Mouse (Mus musculus) hindbrain, embryonic 11.5 days (tissue): ENCODE results near the gene Wdr89. TPM values are rescaled to one million over a fixed set of nuclear protein-coding genes. Genes with fewer than 3 reads are reported as not detected.

ENCODE experiments used
- ATAC-seq: fragments of 200-750 bp; cut with Nextera tagmentation; 2 replicates; pipeline ENCODE4 v1.8.0; 2017; ENCODE audit warnings: mild to moderate bottlenecking, moderate TSS enrichment, moderate library complexity; ENCODE audit not compliant: low FRiP score
- DNase-seq: peaks from one replicate; pipeline ENCODE4 v3.0.0-alpha.2; 2015; ENCODE audit warnings: low spot score
- H3K27ac ChIP-seq: fragments of 300-500 bp; sonication (generic); 2 replicates; pipeline ENCODE4 v1.5.1; 2014; ENCODE audit warnings: mild to moderate bottlenecking, low read depth, low read length
- H3K27me3 ChIP-seq: fragments of 300-500 bp; sonication (generic); 2 replicates; pipeline ENCODE4 v1.6.1; 2014; ENCODE audit warnings: mild to moderate bottlenecking, low read length, moderate library complexity, mixed read lengths; ENCODE audit not compliant: control insufficient read depth, insufficient read depth
- H3K36me3 ChIP-seq: fragments of 300-500 bp; sonication (generic); 2 replicates; pipeline ENCODE4 v1.6.1; 2014; ENCODE audit warnings: mild to moderate bottlenecking, low read length, moderate library complexity, mixed read lengths; ENCODE audit not compliant: control insufficient read depth, insufficient read depth
- H3K4me1 ChIP-seq: fragments of 300-500 bp; sonication (generic); replicated peaks from 2 replicates; pipeline ENCODE4 v1.6.1; 2014; ENCODE audit warnings: low read length, mixed read lengths; ENCODE audit not compliant: control insufficient read depth, insufficient read depth
- H3K4me2 ChIP-seq: fragments of 300-500 bp; sonication (generic); replicated peaks from 2 replicates; pipeline ENCODE4 v1.6.1; 2014; ENCODE audit warnings: mild to moderate bottlenecking, low read depth, low read length
- H3K4me3 ChIP-seq: fragments of 300-500 bp; sonication (generic); 2 replicates; pipeline ENCODE4 v1.5.1; 2014; ENCODE audit warnings: low read depth, low read length
- H3K9ac ChIP-seq: fragments of 300-500 bp; sonication (generic); 2 replicates; pipeline ENCODE4 v1.6.1; 2014; ENCODE audit warnings: low read depth, low read length
- H3K9me3 ChIP-seq: fragments of 300-500 bp; sonication (generic); 2 replicates; pipeline ENCODE4 v1.6.1; 2016; ENCODE audit warnings: low read length; ENCODE audit not compliant: control insufficient read depth
- WGBS: fragments of 180-500 bp; shearing (Covaris S2); extraction: QIAGEN DNeasy Blood & Tissue Kit; methylation state at CpG from one replicate; pipeline ENCODE4 v1.1.7; 2014; 5-methylcytosine and 5-hydroxymethylcytosine counted together
- polyA plus RNA-seq: library from polyadenylated mRNA; unstranded; fragments of >200 nt; fragmentation: Nextera tagmentation; extraction: Ambion mirVana; gene quantifications from 2 replicates; pipeline ENCODE4 v1.2.1, GENCODE M21; 2014

Gene Wdr89
- polyA plus RNA-seq, 1 experiment from 2014 or later = 10.5 TPM

GRCm38 (mm10) chr12:75641726-75642125 is 27.6 kb downstream of the Wdr89 start:
- 100% methylated on average over 1 of the region's 1 CpGs for WGBS

DNA sequence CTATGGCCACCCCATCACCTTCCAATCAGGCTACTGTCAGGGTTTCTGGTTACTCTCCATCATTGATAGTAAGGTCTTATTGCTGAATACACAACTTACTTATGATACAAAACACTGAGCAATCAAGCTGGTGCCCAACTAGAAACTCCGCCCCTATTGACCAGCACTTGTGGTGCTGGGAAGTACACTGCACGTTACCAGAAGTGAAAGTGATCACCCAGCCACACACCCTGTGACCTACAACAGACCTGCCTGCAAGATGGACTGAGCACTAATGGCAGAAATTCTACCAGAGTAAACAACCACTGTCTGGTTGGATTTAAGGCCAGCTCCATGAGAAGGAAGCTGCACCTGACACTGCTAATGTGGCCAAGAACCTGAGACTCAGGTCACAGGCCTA is 31.0 kb downstream of the Wdr89 start:
- WGBS = 94% methylated on average over 2 of the region's 2 CpGs

More at GRCm38 (mm10) chr12:75641726-75642125, 27.6 kb downstream of the Wdr89 start:
- DNase-seq = no peak
- no peaks in the 10 kb centered on the region for H3K4me1 ChIP-seq
- H3K4me2 ChIP-seq = no peak overlapping the region
- no peak overlapping the region for H3K27ac ChIP-seq
- no peaks in the 10 kb centered on the region for H3K27me3 ChIP-seq
- ATAC-seq = no peak
- no peaks in the 10 kb centered on the region for H3K9me3 ChIP-seq
- no peak overlapping the region for H3K4me3 ChIP-seq
- no peak overlapping the region for H3K9ac ChIP-seq
- H3K36me3 ChIP-seq = no peaks in the 10 kb centered on the region

GRCm38 (mm10) chr12:75637103-75637502 is 32.2 kb downstream of the Wdr89 start:
- DNase-seq (no peak), ATAC-seq (no peak)
- H3K4me2 ChIP-seq = no peak overlapping the region
- no peak overlapping the region for H3K4me3 ChIP-seq
- H3K27me3 ChIP-seq = no peaks in the 10 kb centered on the region
- H3K9ac ChIP-seq = no peak overlapping the region
- no peak overlapping the region for H3K27ac ChIP-seq
- no peaks in the 10 kb centered on the region for H3K36me3 ChIP-seq
- 92% methylated on average over 3 of the region's 3 CpGs for WGBS
- no peaks in the 10 kb centered on the region for H3K9me3 ChIP-seq
- no peaks in the 10 kb centered on the region for H3K4me1 ChIP-seq

More for the DNA sequence above, 31.0 kb downstream of the Wdr89 start:
- Histone ChIP-seq H3K4me3 (no peak overlapping the region), H3K36me3 (no peaks in the 10 kb centered on the region), H3K27me3 (no peaks in the 10 kb centered on the region), H3K9me3 (no peaks in the 10 kb centered on the region), H3K4me1 (no peaks in the 10 kb centered on the region), H3K9ac (no peak overlapping the region), H3K27ac (no peak overlapping the region), H3K4me2 (no peak overlapping the region)
- DNase-seq (no peak), ATAC-seq (no peak)

DNA sequence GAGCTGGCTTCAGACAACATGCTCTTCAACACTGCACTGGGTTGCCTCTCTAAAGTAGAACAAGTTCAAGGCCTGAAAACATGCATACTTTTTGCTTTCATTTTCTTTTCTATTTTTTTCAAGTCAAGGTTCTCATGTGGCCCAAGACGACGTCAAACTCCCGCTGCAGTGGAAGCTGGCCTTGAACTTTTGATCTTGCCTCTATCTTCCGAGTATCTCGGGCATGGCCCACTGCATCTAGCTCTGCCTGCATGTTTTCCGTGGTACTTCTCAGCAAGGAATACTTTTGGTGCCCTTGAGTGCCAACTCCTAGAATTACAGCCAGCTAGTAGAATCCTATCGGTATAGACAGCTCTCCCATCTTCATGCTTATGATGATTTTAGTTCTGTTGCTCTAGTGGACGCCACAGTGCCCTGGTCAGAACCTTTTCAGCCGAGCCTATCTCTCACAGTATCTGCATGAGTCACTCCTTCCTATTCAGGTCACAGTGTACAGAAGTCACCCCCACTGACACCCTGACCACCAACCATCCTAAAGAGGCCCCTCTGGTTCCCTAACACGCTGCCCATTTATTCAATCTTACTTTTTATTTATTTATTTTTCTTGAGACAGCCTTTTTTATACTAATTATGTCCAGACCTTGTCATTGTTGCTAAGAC is 33.4 kb downstream of the Wdr89 start:
- H3K9me3 ChIP-seq = no peaks in the 10 kb centered on the region
- H3K4me2 ChIP-seq = no peak overlapping the region
- H3K9ac ChIP-seq = no peak overlapping the region
- H3K4me3 ChIP-seq = no peak overlapping the region
- ATAC-seq = no peak
- 94% methylated on average over 10 of the region's 10 CpGs for WGBS
- H3K4me1 ChIP-seq = no peaks in the 10 kb centered on the region
- H3K27me3 ChIP-seq = no peaks in the 10 kb centered on the region
- H3K27ac ChIP-seq = no peak overlapping the region
- no peaks in the 10 kb centered on the region for H3K36me3 ChIP-seq
- DNase-seq = no peak

DNA sequence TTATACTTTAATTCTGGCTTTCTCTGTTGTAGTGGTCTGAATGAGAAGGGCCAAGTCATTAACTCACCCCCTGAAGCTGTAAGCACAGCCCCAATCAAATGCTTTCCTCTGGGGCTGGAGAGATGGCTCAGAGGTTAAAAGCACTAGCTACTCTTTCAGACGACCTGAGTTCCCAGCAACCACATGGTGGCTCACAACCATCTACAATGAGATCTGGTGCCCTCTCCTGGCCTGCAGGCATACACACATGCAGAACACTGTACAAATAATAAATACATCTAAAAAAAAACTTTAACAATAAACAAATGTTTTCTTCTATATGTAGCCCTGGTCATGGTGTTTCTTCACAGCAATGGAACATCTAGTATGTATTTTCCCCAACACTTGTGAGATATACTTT is 39.7 kb downstream of the Wdr89 start:
- 56% methylated on average over 1 of the region's 1 CpGs for WGBS
- Histone ChIP-seq H3K9me3 (no peaks in the 10 kb centered on the region), H3K27me3 (no peaks in the 10 kb centered on the region), H3K36me3 (no peaks in the 10 kb centered on the region), H3K4me1 (no peaks in the 10 kb centered on the region), H3K4me2 (no peak overlapping the region), H3K27ac (no peak overlapping the region), H3K4me3 (no peak overlapping the region), H3K9ac (no peak overlapping the region)
- ATAC-seq (no peak), DNase-seq (no peak)

DNA sequence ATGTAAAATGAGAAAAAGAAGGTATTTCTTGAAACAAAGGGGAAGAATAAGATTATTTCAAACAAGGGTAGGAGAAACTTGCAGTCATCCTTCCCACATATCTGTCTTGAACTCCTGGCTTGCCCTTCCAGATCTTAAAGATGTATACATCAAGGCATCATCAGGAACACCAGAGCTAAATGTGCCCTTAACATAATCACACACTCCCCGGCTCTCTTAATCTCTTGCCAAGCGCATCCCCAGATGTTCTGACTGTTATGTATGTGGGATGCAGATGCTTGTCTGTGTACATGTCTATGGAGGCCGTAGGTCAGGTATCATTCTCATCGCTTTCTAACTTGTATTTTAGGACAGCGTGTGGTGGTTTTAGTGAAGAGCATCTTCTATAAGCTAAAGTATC is 46.0 kb downstream of the Wdr89 start:
- no peak for DNase-seq
- WGBS = 94% methylated on average over 5 of the region's 5 CpGs
- H3K4me3 ChIP-seq = no peak overlapping the region
- H3K27me3 ChIP-seq = no peaks in the 10 kb centered on the region
- no peaks in the 10 kb centered on the region for H3K9me3 ChIP-seq
- no peak for ATAC-seq
- no peaks in the 10 kb centered on the region for H3K36me3 ChIP-seq
- H3K4me1 ChIP-seq = no peaks in the 10 kb centered on the region
- no peak overlapping the region for H3K27ac ChIP-seq
- H3K9ac ChIP-seq = no peak overlapping the region
- no peak overlapping the region for H3K4me2 ChIP-seq

GRCm38 (mm10) chr12:75622835-75623234 is 46.5 kb downstream of the Wdr89 start:
- Histone ChIP-seq H3K4me1 (no peaks in the 10 kb centered on the region), H3K27me3 (no peaks in the 10 kb centered on the region), H3K4me3 (no peak overlapping the region), H3K9me3 (no peaks in the 10 kb centered on the region), H3K27ac (no peak overlapping the region), H3K4me2 (no peak overlapping the region), H3K9ac (no peak overlapping the region), H3K36me3 (no peaks in the 10 kb centered on the region)
- 86% methylated on average over 3 of the region's 3 CpGs for WGBS
- no peak for ATAC-seq
- DNase-seq = no peak

DNA sequence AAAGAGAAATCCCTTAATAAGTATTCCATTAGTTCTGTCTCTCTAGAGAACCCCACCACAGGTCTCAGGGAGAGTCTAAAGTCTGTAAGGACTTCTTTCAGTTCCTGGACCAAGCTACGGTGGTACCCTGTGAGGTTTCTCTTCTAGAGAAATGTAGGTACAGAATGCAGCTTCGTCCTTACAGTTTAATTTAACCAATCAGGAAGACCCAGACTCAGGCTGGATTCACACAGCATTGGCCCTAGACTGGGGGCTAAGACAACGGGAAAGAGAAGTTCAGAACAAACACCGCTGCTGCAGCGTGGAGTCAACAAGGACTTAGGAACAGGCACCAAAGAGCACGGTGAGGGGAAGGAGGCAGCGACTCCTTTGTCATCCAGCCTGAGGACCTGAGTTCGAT is 52.5 kb downstream of the Wdr89 start:
- Histone ChIP-seq H3K27ac (no peak overlapping the region), H3K4me2 (no peak overlapping the region), H3K27me3 (no peaks in the 10 kb centered on the region), H3K4me3 (no peak overlapping the region), H3K4me1 (no peaks in the 10 kb centered on the region), H3K36me3 (no peaks in the 10 kb centered on the region), H3K9ac (no peak overlapping the region), H3K9me3 (no peaks in the 10 kb centered on the region)
- DNase-seq = no peak
- 62% methylated on average over 8 of the region's 8 CpGs for WGBS
- ATAC-seq = no peak

DNA sequence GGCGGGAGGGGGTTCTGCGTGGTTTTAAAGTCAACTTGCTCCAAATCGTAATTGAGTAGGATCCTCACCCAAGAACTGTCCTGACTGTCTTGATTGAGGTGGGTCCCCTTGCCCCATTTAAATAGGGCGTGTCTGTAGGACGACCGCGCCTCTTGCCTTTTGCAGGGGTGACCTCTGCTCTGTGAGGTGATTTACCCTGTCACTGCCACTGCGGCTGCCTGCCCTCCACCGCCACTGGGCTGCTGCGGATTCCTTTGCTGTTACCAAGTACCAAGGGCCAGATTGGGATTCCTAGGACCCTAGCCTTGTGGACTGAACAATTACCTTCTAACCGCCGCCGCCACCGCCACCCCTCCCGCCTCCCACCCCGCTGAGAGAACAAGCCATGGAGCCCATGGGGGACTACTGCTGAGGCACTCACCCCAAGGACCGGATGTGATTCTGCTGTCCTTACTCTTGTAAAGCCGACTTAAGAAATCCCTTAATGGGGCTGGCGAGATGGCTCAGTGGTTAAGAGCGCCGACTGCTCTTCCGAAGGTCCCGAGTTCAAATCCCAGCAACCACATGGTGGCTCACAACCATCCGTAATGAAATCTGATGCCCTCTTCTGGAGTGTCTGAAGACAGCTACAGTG is 53.1 kb downstream of the Wdr89 start:
- no peaks in the 10 kb centered on the region for H3K27me3 ChIP-seq
- no peaks in the 10 kb centered on the region for H3K4me1 ChIP-seq
- peak overlapping the region; percentile 6; the same call in 1 of the 2 replicates for H3K4me3 ChIP-seq
- H3K4me2 ChIP-seq = peak overlapping the region; percentile 25; the same call in 1 of the 2 replicates
- ATAC-seq (no peak), DNase-seq (peak; percentile 35)
- WGBS = 6% methylated on average over 23 of the region's 24 CpGs
- no peak overlapping the region for H3K27ac ChIP-seq
- no peak overlapping the region for H3K9ac ChIP-seq
- H3K36me3 ChIP-seq = no peaks in the 10 kb centered on the region
- H3K9me3 ChIP-seq = no peaks in the 10 kb centered on the region
